23 mouse cellular contexts compared by ENCODE assay signal in genomic region chr13:49287224-49287623, GRCm38 (mm10).
"Had no signal": no experiment of that assay in that cellular context is flagged by ENCODE, and none has a peak within 500 bp of the region (broad histone marks: within the 10 kb centered on the region; RNA-seq: fewer than 3 reads in every experiment).

No protein-coding gene starts in this region.

- ATAC-seq: forebrain, postnatal 0 days; hindbrain, embryonic 16.5 days; inflammation-experienced regulatory T-cells, adult 6 months; liver, embryonic 12.5 days had no signal

- DNase-seq: forebrain, postnatal 0 days; gastrocnemius, postnatal 25 days; heart, adult 18-20 months; heart, postnatal 10 days; heart, postnatal 4 days; kidney, adult 18-20 months; kidney, adult 8-10 months; kidney, postnatal 10 days; kidney, postnatal 25 days; kidney, postnatal 4 days; left cerebral cortex, postnatal 4 days had no signal

- H3K4me2 ChIP-seq: heart, embryonic 12.5 days; hindbrain, embryonic 12.5 days; hindbrain, embryonic 14.5 days; limb, embryonic 13.5 days; limb, embryonic 15.5 days; liver, embryonic 12.5 days had no signal

- H3K27ac ChIP-seq: heart, embryonic 10.5 days; hindbrain, embryonic 10.5 days; hindbrain, embryonic 12.5 days; hindbrain, embryonic 14.5 days; layer of hippocampus, adult 2 months; left cerebral cortex, adult 2 months; limb, embryonic 13.5 days; limb, embryonic 15.5 days; liver, embryonic 12.5 days had no signal

- H3K36me3 ChIP-seq: heart, embryonic 12.5 days; hindbrain, embryonic 12.5 days; limb, embryonic 13.5 days; limb, embryonic 15.5 days had no signal

- H3K27me3 ChIP-seq: heart, embryonic 12.5 days; hindbrain, embryonic 12.5 days; limb, embryonic 13.5 days; limb, embryonic 15.5 days; liver, embryonic 12.5 days had no signal

- H3K9me3 ChIP-seq: heart, embryonic 10.5 days; limb, embryonic 15.5 days; liver, embryonic 12.5 days had no signal

- H3K4me1 ChIP-seq: heart, embryonic 12.5 days; hindbrain, embryonic 10.5 days; hindbrain, embryonic 12.5 days; limb, embryonic 13.5 days; limb, embryonic 15.5 days; liver, embryonic 12.5 days had no signal

- H3K9ac ChIP-seq: forebrain, postnatal 0 days; heart, embryonic 12.5 days; hindbrain, embryonic 12.5 days; hindbrain, embryonic 14.5 days; limb, embryonic 13.5 days; limb, embryonic 15.5 days; liver, embryonic 12.5 days had no signal

- H3K4me3 ChIP-seq: heart, embryonic 10.5 days; heart, embryonic 12.5 days; hindbrain, embryonic 10.5 days; hindbrain, embryonic 12.5 days; layer of hippocampus, adult 2 months; left cerebral cortex, adult 2 months; limb, embryonic 13.5 days; limb, embryonic 15.5 days; liver, embryonic 12.5 days had no signal
